Mouse (Mus musculus): ENCODE measurements at regions not wholly inside any gene's neighbourhood (a gene's known extent, or its start where the extent isn't known, plus 50 kb on each side); places are given as distances from the start of the nearest gene placed in this dataset.
A peak's percentile ranks its signal among the peaks of the same experiment; 100 is the strongest.
"Not testable (repeated sequence)": the region's sequence is repeated elsewhere in the genome, so short reads cannot be mapped to it uniquely, and the experiment has no call there.

DNA sequence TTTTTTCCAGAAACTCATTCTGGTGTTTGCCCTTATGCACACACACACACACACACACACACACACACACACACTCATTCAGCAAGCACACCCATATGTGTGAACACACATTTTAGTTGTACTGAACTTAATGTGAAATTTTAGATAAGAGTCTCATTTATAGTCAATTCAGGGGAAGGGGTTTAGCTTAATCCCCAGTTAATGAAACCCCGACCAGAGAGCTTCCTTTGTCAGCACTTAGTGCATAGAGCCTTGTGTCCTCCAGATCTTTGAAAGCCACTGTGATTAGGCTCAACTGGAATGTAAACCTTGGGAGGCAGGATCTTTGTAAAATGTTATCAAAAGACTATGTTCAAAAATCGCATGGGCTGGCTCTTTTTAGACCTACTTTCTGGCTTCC lies 53.4 kb downstream of the Rps12 start:
- no peak for DNase-seq (ENCODE audit: low spot score in 2 of 2)

DNA sequence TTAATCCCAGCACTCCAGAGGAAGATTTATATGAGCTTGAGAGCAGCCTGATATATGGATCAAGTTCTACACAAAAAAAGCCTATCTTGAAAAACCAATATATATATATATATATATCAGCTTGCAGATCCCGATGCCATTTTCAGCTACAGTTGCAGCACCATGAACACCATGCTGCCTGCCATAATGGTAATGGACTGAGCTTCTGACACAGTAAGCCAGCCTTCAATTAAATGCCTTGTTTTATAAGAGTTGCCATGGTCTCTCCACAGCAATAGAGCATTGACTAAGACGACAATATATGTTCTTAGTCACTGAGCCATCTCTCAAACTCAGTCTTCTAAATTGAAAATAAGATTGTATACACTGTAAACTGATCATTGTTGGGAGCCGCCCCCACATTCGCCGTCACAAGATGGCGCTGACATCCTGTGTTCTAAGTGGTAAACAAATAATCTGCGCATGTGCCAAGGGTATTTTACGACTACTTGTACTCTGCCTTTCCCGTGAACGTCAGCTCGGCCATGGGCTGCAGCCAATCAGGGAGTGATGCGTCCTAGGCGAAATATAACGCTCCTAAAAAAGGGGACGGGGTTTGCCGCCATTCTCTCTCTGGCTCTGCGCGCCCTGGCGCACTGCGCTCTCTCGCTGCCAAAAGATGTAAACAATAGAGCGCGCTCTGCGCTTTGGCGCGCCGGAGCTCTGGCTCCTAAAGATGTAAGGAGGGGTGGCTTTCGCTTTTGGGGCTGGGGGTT lies 60.9 kb downstream of the Rps12 start:
- not testable (repeated sequence) for DNase-seq (ENCODE audit: low spot score in 2 of 2)

DNA sequence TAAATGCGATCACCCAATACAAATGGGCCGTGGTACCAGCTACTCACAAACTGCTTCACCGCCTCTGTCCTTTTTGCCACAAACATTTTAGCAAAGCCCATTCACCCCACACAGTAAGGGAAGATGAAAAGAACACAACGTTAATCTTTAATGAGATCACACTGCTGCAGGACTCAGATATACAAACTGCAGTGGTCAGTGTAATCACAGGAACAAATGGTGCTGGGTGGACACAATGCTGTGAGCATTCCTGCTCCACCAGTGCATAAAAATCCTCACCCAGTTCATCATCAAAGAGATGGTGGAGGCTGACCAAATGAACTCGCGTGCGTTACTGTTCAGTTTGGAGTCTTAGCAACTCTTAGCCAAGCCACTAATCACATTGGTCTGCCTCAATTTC lies 69.0 kb downstream of the Rps12 start:
- DNase-seq (ENCODE audit: low spot score in 2 of 2) = no peak

DNA sequence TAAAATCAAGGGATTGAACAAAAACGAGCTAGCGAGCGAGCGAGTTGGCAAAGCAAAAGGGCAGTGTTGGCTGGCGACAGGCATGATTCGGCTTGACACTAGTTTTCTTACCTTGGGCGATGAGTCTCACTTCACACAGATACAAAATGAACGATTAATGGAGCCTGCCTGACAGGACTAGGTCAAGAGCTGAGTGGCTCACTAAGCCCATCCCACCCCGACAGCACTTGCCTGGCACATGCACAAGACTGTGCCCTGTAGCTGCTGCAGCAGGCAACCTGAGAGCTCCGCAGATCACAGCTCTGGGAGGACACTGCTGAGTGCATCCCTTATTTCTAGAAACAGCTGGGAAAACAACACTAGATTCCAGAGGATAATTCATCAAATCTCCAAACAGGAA lies 71.6 kb downstream of the Rps12 start:
- DNase-seq (ENCODE audit: low spot score in 2 of 2) = no peak

DNA sequence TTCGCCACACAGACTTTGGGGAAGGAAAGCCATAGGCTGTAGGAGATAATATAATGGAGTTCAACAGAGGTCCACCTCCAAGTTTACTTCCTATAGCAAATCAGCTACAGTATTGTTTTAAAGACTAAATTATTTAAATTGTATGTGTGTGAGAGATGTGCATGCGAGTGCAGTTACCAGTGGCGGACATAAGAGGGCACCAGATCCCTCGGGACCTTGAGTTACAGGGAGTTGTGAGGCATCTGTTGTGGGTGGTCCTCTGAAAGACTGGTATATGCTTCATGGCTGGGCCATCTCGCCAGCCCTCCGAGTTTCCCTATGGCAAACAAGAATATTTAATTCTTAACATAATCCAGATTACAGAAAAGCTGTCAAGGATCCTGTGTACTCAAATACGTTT lies 72.0 kb downstream of the Rps12 start:
- no peak for DNase-seq (ENCODE audit: low spot score in 2 of 2)

DNA sequence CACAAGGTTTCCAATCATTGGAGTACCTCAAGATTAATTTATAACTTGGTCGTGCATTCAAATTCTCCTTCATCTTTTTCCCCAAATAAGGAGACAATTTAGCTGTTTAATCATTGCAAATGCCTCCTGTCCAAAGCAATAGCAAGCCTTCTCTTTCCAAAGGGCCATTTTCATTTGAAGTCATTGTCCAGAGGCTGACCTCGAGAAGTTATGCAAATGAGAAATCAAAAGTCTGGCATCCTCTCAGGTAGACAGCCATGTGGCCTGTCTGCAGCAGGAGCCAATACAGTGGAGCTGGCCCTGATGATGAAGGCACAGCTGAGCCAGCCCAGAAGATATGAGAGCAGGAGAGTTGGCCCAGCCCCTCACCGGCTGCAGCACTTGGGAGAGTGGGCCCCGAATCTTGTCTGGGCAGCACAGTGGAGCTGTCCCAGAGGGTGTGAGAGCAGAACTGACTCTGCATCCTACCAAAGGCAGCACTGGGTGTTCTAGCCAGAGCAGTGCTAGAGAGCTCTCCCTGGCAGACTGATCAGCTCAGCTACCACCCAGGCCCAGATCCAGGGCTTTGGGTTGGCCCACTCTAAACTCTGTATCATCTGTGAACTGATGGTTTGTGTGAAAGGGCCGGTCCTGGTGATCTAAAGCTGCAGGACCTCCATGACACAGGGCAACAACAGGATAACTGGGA lies 74.2 kb downstream of the Rps12 start:
- DNase-seq (ENCODE audit: low spot score in 2 of 2) = peak in 1 of 2 experiments; percentile 12

DNA sequence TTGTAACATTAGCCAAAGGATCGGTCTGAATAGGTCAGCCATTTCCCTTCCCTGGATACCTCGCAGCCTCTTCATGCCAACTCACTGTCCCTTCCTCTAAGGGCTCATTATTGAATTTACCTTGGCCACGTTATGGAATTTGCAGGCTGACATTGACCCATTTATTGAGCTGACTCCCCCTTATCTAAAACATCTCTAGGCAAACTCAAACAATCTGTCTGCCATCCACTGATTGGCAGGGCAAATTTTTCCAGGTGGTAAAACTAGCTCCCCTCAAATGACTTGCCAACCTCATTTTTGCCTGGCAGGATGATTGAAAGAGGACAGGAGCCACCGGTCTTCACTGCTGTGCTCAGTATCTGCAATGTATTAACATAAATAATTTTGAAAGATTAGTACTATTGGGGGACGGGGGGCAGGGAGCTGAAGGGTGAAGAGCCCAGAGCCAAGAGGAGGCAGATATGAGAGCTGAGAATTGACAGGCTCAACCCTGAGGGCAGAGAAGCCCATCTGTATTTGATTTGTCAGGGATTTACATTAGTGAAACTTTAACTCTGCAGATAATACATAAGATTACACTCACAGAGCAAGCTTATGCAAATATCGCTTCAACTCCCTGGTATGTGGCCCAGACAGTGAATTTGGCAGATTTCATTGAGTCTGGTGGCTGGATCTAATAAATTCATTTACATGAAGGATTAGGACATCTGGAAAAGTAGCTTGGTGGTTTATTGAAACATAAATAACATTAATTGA lies 75.5 kb downstream of the Rps12 start:
- DNase-seq (ENCODE audit: low spot score in 2 of 2) = no peak

DNA sequence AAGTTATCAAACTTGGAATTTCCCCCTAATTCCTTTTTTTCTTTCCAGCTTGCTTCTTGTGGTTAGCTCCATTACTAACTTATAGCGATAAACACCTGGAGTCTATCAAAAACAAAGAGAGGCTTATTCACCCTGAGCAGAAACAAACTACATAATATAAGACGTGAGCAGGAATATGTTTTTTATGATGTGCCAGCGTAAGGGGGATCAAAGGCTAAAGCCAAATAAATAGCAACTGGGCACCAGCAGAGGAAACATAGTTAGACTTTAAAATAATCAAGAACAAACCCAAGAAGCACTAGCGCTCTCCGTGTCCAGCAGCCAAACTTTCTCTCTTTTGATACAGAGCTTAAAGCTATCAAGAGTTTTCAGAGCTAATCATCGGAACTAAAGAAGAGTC lies 76.1 kb downstream of the Rps12 start:
- DNase-seq (ENCODE audit: low spot score in 2 of 2) = no peak

DNA sequence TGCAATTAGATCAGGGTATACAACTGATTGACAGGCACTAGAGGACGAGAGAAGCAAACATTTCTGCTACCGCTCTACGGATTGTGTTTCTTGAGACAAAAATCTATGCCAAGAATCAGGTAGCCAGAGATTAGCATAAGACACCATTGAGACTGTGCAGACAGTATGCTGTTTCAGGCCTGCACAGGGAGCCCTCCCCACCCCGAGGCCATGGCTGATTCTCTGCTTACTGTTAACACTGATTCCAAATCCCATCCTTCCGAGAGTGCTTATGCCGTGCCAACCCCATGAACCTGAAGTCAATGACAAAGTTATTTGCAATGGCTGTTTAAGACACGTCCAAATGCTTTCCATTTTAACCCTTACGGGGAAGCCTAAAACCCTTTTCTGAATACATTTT lies 78.8 kb downstream of the Rps12 start:
- no peak for DNase-seq (ENCODE audit: low spot score in 2 of 2)

DNA sequence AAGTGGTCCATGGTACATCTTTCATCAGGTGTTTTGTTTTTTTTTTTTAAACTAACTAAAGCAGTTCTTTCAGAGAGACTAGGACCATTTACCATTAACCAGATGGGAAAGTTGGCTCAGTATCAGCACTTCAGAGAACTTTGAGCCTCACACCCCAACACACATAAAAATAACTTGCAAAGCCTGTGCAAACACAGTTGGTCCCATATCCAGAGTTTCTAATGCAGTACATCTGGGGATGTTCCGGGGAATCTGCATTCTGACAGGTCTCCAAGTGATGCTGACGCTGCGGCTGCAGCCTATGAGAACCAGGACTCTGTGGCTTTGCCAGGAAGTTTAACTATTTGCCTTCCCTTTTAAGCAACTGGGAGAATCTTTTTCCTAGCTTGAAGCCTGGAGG lies 79.9 kb downstream of the Rps12 start:
- no peak for DNase-seq (ENCODE audit: low spot score in 2 of 2)

DNA sequence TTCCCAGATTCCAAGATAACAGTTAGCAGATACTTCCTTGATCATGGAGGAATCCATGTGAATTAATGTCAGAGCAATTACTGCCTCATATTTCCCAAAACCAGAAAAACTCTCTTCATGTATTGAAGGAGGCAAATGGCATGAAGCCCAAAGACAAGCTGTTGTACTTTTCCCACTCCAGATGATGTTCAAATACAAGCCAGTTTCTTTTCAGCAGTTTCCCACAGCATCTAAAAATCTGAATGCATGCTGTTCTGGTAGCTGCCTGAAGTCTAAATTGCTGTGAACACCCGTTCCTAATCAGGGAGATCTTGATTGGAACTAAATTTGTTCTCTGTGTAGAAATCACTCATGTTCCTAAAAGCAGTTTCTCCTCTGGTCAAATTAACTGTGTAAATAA lies 83.0 kb downstream of the Rps12 start:
- no peak for DNase-seq (ENCODE audit: low spot score in 2 of 2)

DNA sequence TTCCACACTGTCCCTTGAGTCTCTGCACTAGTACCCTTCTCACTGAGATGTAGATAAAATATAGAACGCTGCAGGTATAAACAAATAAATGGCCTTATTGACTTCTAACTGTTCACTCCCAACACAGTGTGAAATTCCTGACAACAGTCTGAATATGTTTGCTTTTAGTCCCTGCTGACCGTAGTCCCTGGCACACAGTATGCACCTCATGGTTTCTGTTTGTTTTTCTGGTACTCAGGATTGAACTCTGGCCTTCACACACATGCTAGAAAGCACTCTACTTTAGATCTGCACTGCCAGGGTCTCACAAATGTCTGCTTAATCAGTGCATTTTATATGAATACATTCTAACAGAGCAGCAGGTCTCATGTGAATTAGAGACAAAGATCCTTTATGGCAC lies 95.8 kb downstream of the Rps12 start:
- DNase-seq (ENCODE audit: low spot score in 2 of 2) = no peak

DNA sequence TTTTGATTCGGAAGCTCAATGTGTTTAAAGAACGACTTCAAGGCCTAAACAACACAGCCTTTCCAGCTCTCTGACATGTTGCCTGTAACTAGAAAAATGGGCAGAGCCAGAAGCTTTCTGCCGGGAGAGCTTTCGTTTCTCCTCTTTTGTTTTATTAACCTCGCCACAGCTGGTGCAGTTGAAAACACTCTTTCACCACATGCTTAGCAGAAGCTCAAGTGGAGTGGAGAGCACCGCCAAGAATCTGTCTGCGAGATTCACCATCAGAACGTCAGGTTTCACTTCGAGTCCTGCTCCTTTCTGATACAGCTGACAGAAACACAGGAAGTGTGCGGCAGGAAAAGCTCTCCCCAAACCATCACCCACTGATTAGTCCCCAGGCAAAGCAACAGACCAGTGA lies 100.1 kb downstream of the Rps12 start:
- no peak for DNase-seq (ENCODE audit: low spot score in 2 of 2)

DNA sequence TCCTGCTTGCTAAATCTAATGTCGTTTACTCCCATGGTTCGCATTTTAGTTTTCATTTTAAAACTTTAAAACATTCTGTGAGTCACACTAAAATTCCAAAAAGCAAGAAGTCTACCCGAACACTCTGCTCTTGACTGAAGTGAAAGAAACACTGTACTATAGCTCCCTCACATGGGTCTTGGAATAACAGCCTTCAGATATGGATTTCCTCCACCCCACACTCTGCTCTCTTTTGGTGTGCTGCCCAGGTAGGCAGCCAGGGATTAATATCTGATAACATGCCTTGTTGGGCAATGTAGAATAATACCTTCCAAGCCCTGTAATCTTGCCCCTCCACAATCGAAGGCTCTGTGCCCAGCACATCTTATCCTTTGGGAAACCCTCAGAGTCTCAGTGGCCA lies 104.0 kb downstream of the Rps12 start:
- no peak for DNase-seq (ENCODE audit: low spot score in 2 of 2)

DNA sequence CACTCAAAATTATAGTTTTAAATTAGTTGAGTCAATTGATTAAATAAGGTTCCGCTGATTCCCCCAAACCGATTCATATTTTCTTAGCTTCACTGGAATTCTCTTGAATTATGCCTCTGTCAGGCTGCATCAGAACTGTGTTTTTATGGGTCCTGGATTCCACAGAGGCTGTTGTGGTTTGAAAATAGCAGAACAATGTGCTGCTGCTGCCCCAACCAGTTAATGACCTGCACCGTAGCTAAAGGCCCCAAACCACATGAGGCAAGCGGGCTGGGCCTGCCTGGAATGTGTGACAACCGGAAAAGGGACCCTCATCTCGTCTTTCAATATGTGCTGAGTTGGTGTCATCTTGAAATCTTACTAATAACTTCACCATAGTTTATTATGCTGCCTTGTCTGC lies 111.2 kb downstream of the Rps12 start:
- no peak for DNase-seq (ENCODE audit: low spot score in 2 of 2)

DNA sequence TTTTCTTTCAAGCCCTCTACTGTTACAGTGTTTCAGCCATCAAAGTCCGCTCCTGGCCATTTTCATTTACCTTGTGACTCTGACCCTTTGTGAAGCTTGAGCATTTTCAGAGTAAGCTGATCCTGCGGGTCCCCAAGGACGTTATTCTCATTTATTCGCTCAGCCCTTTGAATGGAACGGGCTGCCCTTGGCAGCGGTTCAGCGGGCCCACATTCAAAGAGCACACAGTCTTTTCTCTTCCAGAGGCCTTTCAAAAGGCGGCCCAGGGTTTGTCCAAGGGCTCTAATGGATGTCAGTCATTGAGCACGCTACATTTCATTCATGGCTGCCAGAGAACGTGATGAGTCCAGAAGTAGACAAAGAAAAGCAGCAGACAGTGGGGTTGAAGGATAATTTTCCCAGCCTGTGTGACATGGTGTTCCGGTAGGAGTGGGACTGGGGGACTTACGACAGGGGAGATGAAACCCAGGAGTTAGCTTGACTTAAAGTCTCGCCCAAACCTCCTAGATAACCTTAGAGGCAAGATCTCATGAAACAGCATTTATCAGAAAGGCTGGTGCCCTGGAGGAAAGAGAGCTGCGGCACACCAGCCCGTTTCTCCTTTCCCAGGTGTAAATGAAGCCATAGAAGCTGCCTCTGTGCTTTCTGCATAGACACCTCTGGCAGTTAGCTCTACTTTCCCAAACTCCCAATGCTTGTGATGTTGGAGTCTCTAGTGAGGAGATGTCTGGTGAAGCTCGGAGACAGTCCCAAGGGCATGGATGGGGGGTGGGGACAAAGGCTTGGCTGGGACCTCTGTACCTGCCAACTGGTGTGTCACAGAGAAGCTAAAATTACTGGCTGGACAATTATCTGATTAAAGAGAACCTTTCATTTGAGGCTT lies 112.2 kb downstream of the Rps12 start:
- peak; percentile 35 to 60 for DNase-seq (ENCODE audit: low spot score in 2 of 2)

DNA sequence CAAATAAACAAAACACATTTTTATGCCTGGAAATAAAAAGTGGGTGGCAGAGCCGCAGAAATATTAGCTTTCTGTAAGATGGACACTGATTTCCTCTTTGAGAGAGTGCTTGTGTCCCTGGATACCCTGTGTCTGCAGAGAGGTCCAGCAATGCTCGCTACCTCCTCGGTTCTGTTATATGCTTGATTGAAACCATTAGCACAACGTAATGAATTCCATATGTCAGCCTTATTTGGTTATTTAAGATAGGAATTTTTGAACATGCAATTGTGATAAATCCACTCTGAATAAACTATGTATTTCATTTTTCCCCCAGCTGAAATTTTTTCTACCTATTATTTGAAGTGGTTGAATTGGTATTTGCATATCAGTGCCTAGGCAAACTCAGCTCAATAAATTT lies 114.8 kb downstream of the Rps12 start:
- DNase-seq (ENCODE audit: low spot score in 2 of 2) = no peak

DNA sequence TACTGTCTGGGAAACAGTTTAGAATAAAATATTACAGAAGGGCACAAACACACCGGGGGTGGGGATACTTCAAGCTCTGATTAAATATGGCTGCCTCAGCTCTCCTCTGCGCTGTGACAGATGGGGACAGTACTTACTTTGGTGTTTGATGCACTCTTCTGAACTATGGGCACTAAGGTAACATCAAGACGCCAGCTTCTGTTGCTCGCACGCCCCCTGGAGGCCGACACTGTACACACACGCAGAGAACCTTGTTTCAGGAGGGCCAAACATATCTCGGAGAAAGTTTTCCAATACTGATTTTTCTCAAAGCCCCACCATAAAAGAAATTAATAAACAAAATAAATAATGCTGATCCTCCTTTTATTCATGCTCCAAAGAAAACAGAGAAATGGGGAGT lies 115.6 kb downstream of the Rps12 start:
- peak in 1 of 2 experiments; percentile 25 for DNase-seq (ENCODE audit: low spot score in 2 of 2)

DNA sequence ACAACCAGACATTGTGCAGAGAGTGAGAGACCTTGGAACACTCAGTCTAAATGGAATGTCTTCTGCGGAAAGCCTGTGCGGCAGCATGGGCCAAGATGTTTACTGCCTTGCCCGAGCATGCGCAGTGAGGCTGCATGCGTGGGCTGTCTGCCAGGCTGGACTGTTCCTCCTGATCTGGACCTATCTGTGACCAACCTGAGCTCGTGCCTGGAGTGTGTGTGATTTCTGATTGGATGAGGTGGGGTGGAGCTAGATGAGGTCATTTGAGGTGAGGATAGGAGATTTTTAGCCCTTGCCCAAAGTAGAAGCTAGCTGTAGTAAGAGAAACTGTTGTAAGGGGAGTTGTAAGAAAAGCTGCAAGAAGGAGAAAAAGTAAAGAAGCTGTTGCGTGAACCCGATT lies 121.2 kb downstream of the Rps12 start:
- not testable (repeated sequence) for DNase-seq (ENCODE audit: low spot score in 2 of 2)

DNA sequence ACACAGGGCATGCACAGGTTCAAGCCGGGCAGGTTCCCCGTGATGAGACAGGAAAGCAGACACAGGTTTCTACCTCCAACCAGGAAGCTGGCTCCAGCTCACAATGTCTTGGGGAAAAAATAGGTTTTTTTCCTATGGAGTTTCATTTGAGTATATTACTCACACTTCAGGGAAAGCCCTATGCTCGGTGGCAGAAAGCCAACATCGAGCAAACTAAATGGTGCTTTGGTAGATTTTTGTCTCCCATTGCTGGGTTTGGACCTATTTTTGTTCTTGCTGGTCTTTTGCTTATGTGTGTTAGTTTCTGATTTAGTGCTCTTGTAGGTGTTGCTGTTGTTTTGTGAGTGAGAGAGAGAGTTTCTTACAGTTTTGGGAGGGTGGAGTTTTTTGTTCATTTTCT lies 160.9 kb downstream of the Rps12 start:
- DNase-seq (ENCODE audit: low spot score in 2 of 2) = no peak

DNA sequence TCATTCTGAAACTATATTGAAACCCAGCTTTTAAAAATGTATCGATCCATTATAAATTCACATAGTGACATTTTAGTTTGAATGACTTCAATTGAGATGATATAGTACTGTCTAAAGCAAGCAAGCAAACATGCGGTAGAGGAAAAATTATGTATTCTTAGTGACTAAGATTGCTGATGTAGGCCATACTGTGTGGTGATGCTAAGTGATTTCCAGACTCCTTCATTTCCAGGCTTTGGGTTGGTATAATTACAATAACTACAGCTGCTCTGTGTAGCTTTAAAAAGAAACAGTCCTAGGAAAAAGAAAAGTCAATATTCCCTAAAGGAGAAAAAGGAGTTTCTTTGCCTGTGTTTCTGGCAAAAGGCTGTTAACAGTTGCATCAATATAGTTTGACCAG lies 175.0 kb downstream of the Rps12 start:
- no peak for DNase-seq (ENCODE audit: low spot score in 2 of 2)

DNA sequence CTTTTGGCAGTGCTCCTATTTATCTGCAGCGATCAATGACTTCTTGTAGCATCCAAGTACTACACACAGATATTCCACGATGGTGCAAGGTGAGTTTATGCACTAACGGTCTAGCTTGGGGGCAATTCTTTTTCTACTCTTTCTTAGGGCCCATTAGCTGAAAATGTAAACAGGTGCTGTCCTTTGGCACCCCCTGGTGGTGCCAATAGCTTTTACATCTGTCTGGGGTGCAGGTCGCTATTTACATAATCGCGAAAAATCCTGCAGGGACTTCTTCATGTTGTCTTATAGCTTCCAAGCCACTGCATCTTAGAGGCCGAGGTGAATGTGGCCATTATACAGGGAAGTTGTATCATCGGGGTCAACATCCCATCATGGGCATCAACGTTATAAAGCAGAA lies 175.9 kb downstream of the Rps12 start:
- peak; percentile 33 to 61 for DNase-seq (ENCODE audit: low spot score in 2 of 2)
